Mouse (Mus musculus): ENCODE measurements around the gene Adamts6. TPM values are rescaled to one million over a fixed set of nuclear protein-coding genes. Genes with fewer than 3 reads are reported as not detected.

Adamts6 gene
- polyA plus RNA-seq, 1 experiment from 2014 or later: 4.8 TPM

DNA sequence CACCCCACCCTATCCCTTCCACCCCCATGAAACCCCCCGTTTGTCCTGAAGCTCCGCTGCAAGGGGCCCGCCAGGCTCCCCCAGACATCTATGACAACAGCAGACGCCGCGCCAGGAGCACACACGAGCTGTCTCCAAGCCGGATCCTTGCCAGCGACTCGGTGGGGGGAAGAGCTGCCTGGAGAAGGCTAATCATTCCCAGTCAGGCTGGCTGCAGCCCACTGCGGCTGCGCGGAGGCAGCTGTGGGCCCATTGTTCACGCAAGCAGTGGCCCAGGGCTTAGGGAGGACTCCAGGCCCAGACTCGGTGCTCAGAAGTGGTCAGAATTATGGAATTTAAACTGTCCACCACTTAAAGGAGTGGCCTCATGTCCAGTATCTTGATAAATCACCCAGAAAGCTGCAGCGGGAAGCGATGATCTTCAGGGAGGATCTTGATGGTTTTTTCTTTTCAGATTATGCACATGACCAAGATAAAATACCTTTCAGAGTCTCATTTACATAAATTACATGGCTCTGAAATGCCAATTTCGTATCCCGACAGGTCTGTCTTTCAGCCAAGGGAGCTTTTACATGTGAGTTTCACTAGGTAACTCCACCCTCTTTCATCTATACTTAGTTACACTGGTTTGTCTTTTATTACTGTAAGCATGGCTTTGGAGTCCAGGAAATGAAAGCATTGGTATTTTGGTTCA lies 230.8 kb downstream of the Adamts6 start:
- ATAC-seq (ENCODE audit: low FRiP score, low TSS enrichment): peak; percentile 94
- peak overlapping the region; percentile 43 for H3K4me2 ChIP-seq (replicated peaks; ENCODE audit: low read depth, low read length)
- H3K27ac ChIP-seq (ENCODE audit: low read depth, low read length): peak overlapping the region; percentile 84
- no peaks in the 10 kb centered on the region for H3K9me3 ChIP-seq (ENCODE audit: control insufficient read depth, low read length)
- H3K27me3 ChIP-seq (ENCODE audit: control insufficient read depth, insufficient read depth, low read length): no peaks in the 10 kb centered on the region
- peak overlapping the region; percentile 21 for H3K4me3 ChIP-seq (ENCODE audit: low read length)
- H3K36me3 ChIP-seq (ENCODE audit: control insufficient read depth, insufficient read depth, low read length): no peaks in the 10 kb centered on the region
- WGBS: 12% methylated on average over 19 of the region's 19 CpGs
- peak overlapping the region; percentile 53 for H3K9ac ChIP-seq (ENCODE audit: low read depth, low read length)
- H3K4me1 ChIP-seq (ENCODE audit: control insufficient read depth, insufficient read depth, low read length): peaks cover 16% of the 10 kb centered on the region; the same call in 1 of the 2 replicates

DNA sequence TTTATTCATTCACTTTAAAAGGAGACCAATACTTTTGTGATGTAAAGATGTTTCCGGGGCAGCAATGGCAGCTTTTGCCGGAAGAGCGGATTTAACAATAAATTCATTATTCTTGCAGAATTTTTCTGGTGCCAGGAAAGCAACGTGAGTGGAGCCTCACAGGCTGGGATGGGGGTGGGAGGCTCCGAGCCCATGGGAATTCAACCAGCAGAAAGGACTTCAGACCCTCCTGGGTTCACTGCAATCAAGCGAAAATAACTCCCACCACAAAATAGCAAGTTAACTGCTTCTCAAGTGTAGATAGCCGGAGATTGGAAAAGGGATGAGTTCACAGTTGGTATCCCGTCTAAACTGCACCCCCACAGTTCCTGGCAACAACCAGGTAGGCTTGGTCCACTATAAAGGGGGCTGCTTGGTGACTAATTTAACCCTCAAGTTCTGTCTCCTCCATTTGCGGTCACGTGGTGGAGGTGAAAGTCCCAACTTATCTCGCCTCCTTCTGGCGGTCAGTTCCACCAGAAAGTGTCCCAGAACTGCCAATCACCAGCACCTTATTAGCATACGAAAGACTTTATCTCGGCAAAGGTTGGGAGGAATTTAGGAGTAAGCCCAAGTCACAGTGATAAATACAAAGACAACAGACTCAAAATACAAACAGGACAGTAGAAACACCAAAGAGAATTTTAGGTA lies 231.5 kb downstream of the Adamts6 start:
- H3K4me2 ChIP-seq (replicated peaks; ENCODE audit: low read depth, low read length): no peak overlapping the region; the same call in 1 of the 2 replicates

DNA sequence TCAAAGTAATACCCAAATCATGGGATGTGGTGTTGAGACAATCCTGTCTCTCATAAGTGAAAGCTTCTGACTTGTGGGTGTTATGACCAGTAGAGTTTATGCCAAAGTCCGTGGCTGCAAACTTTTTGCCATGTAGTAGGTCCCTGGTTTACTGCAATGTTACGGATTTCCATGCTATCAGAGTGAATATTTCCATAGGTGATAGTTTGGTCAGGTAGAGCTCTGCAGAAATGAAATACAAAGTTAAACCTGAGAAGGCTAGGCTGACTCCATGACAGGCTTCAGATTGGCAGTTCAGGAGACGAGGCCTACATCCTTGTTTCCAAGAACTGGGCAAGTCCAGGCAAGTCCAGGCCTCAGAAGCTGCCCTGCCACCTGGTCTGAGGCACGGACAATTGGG lies 232.3 kb downstream of the Adamts6 start:
- Histone ChIP-seq H3K9ac (ENCODE audit: low read depth, low read length) (no peak overlapping the region), H3K4me2 (replicated peaks; ENCODE audit: low read depth, low read length) (no peak overlapping the region), H3K4me3 (ENCODE audit: low read length) (no peak overlapping the region), H3K9me3 (ENCODE audit: control insufficient read depth, low read length) (no peaks in the 10 kb centered on the region), H3K27me3 (ENCODE audit: control insufficient read depth, insufficient read depth, low read length) (no peaks in the 10 kb centered on the region), H3K36me3 (ENCODE audit: control insufficient read depth, insufficient read depth, low read length) (no peaks in the 10 kb centered on the region), H3K4me1 (ENCODE audit: control insufficient read depth, insufficient read depth, low read length) (peaks cover 16% of the 10 kb centered on the region; the same call in 1 of the 2 replicates), H3K27ac (ENCODE audit: low read depth, low read length) (no peak overlapping the region)
- ATAC-seq (ENCODE audit: low FRiP score, low TSS enrichment): no peak
- WGBS: 87% methylated on average over 4 of the region's 4 CpGs

More for the DNA sequence above, 231.5 kb downstream of the Adamts6 start:
- Histone ChIP-seq H3K9ac (ENCODE audit: low read depth, low read length) (no peak overlapping the region), H3K27me3 (ENCODE audit: control insufficient read depth, insufficient read depth, low read length) (no peaks in the 10 kb centered on the region), H3K4me3 (ENCODE audit: low read length) (no peak overlapping the region), H3K36me3 (ENCODE audit: control insufficient read depth, insufficient read depth, low read length) (no peaks in the 10 kb centered on the region), H3K4me1 (ENCODE audit: control insufficient read depth, insufficient read depth, low read length) (peaks cover 16% of the 10 kb centered on the region; the same call in 1 of the 2 replicates), H3K27ac (ENCODE audit: low read depth, low read length) (peak overlapping the region; percentile 84), H3K9me3 (ENCODE audit: control insufficient read depth, low read length) (no peaks in the 10 kb centered on the region)
- ATAC-seq (ENCODE audit: low FRiP score, low TSS enrichment): peak; percentile 30; the same call in 1 of the 2 replicates
- 55% methylated on average over 14 of the region's 14 CpGs for WGBS

DNA sequence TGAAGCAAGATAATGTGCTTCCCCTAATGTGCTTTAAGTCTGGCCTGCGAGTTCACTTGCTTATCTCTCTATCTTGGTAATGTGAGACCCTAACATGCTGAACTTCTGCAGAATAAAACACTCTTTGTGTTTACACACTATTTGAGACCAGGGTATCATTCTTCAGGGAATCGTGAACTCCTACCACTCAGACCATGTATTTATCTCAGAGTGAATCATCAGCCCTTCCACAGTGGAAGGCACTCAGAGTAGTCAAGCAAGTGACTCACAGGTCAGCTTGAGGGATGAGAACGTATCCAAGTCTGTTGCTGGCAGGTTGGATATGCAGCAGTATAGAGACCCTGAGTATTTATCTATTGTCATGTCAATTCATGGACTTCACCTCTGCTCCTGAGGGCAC lies 232.8 kb downstream of the Adamts6 start:
- no peak for ATAC-seq (ENCODE audit: low FRiP score, low TSS enrichment)
- Histone ChIP-seq H3K27me3 (ENCODE audit: control insufficient read depth, insufficient read depth, low read length) (no peaks in the 10 kb centered on the region), H3K27ac (ENCODE audit: low read depth, low read length) (no peak overlapping the region), H3K4me2 (replicated peaks; ENCODE audit: low read depth, low read length) (no peak overlapping the region), H3K4me1 (ENCODE audit: control insufficient read depth, insufficient read depth, low read length) (peaks cover 16% of the 10 kb centered on the region; the same call in 1 of the 2 replicates), H3K9ac (ENCODE audit: low read depth, low read length) (no peak overlapping the region), H3K36me3 (ENCODE audit: control insufficient read depth, insufficient read depth, low read length) (no peaks in the 10 kb centered on the region), H3K9me3 (ENCODE audit: control insufficient read depth, low read length) (no peaks in the 10 kb centered on the region), H3K4me3 (ENCODE audit: low read length) (no peak overlapping the region)
- 45% methylated on average over 3 of the region's 3 CpGs for WGBS

DNA sequence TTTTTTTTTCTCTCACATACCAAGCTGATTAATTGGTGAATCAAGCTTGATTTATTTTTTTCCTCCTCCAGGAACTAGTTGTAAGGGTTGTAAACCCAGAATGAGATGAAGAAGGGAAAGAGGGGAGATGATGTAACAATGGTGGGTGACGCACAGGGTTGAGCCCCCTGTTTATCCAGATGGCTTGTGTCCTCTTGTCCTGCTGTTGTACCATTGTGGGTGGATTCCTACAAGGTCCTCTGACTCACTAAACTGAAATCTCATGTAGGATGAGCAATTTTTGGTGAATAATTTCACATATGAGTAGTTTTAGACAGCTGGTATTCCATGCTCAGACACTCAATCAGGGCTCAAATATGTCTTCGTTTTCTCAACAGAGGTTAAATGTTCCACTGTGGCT lies 233.9 kb downstream of the Adamts6 start:
- H3K4me2 ChIP-seq (replicated peaks; ENCODE audit: low read depth, low read length): no peak overlapping the region
- 87% methylated on average over 2 of the region's 2 CpGs for WGBS
- ATAC-seq (ENCODE audit: low FRiP score, low TSS enrichment): no peak

DNA sequence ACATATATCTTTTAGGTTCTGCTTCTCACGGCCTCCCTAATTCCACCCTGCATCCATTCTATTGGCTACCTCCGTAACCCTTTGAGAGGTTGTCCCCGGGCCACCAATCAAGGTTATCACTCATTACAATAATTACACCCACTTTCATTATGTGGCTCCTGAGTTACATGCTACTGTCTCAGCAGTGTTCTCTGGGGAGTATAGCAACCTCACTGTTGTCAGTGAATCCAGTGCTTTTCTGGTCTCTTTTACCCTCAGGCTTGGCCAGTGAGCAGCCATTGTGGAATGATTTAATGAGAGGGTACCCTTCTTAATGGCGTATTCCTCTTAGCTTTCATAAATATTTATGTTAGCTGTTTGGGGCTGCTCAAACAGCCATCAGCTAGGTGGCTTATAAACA lies 238.0 kb downstream of the Adamts6 start:
- Histone ChIP-seq H3K27me3 (ENCODE audit: control insufficient read depth, insufficient read depth, low read length) (no peaks in the 10 kb centered on the region), H3K4me3 (ENCODE audit: low read length) (no peak overlapping the region), H3K4me2 (replicated peaks; ENCODE audit: low read depth, low read length) (no peak overlapping the region), H3K36me3 (ENCODE audit: control insufficient read depth, insufficient read depth, low read length) (no peaks in the 10 kb centered on the region), H3K27ac (ENCODE audit: low read depth, low read length) (no peak overlapping the region), H3K4me1 (ENCODE audit: control insufficient read depth, insufficient read depth, low read length) (no peaks in the 10 kb centered on the region), H3K9me3 (ENCODE audit: control insufficient read depth, low read length) (no peaks in the 10 kb centered on the region), H3K9ac (ENCODE audit: low read depth, low read length) (no peak overlapping the region)
- WGBS: 78% methylated on average over 4 of the region's 4 CpGs
- ATAC-seq (ENCODE audit: low FRiP score, low TSS enrichment): no peak

More for the DNA sequence above, 233.9 kb downstream of the Adamts6 start:
- H3K4me1 ChIP-seq (ENCODE audit: control insufficient read depth, insufficient read depth, low read length): peaks cover 13% of the 10 kb centered on the region; the same call in 1 of the 2 replicates
- H3K36me3 ChIP-seq (ENCODE audit: control insufficient read depth, insufficient read depth, low read length): no peaks in the 10 kb centered on the region
- H3K27me3 ChIP-seq (ENCODE audit: control insufficient read depth, insufficient read depth, low read length): no peaks in the 10 kb centered on the region
- H3K4me3 ChIP-seq (ENCODE audit: low read length): no peak overlapping the region
- no peak overlapping the region for H3K27ac ChIP-seq (ENCODE audit: low read depth, low read length)
- H3K9me3 ChIP-seq (ENCODE audit: control insufficient read depth, low read length): no peaks in the 10 kb centered on the region
- H3K9ac ChIP-seq (ENCODE audit: low read depth, low read length): no peak overlapping the region

DNA sequence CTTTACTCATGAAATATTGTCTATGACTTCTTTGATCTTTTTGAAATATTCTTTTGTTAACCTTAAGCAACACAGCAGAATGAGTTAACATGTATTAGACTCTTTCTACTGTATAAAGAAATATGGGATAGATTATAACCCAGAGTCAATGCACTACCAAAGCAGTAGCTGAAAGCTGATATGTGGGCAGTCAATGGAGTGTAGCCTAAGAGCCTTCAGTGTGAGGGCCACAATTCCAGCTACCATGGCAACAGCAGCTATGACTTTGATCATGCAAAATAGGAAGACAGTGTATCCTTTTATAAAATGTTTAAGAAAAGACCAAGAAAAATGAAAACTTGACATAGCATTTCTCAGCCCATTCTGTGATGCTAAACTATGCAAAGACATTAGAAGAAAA lies 241.6 kb downstream of the Adamts6 start:
- H3K27me3 ChIP-seq (ENCODE audit: control insufficient read depth, insufficient read depth, low read length): no peaks in the 10 kb centered on the region
- ATAC-seq (ENCODE audit: low FRiP score, low TSS enrichment): peak; percentile 75; the same call in 1 of the 2 replicates

DNA sequence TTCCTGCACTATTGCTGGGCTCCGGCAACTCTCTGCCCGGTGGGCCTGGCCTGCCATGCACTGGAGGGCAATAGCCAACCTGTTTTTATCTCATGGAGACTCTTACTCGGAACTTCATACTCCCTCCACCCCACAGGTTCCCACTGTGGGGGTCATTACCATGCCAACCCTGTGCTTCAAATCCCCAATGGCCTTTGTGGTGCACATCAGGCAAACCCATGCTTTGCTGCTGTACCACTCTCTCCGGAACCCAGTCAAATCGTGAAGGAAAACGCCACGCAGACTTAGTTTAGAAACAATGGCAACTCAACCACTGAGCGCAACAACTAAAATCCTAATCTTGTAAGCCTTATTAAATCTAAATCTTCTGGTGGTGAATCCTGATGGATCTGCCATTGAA lies 244.2 kb downstream of the Adamts6 start:
- Histone ChIP-seq H3K27ac (ENCODE audit: low read depth, low read length) (no peak overlapping the region), H3K27me3 (ENCODE audit: control insufficient read depth, insufficient read depth, low read length) (no peaks in the 10 kb centered on the region), H3K36me3 (ENCODE audit: control insufficient read depth, insufficient read depth, low read length) (no peaks in the 10 kb centered on the region), H3K4me3 (ENCODE audit: low read length) (no peak overlapping the region), H3K4me1 (ENCODE audit: control insufficient read depth, insufficient read depth, low read length) (no peaks in the 10 kb centered on the region), H3K9ac (ENCODE audit: low read depth, low read length) (no peak overlapping the region), H3K4me2 (replicated peaks; ENCODE audit: low read depth, low read length) (no peak overlapping the region), H3K9me3 (ENCODE audit: control insufficient read depth, low read length) (no peaks in the 10 kb centered on the region)
- ATAC-seq (ENCODE audit: low FRiP score, low TSS enrichment): no peak
- 94% methylated on average over 8 of the region's 8 CpGs for WGBS

More for the DNA sequence above, 241.6 kb downstream of the Adamts6 start:
- Histone ChIP-seq H3K27ac (ENCODE audit: low read depth, low read length) (no peak overlapping the region), H3K36me3 (ENCODE audit: control insufficient read depth, insufficient read depth, low read length) (no peaks in the 10 kb centered on the region), H3K4me1 (ENCODE audit: control insufficient read depth, insufficient read depth, low read length) (no peaks in the 10 kb centered on the region), H3K4me2 (replicated peaks; ENCODE audit: low read depth, low read length) (no peak overlapping the region), H3K9me3 (ENCODE audit: control insufficient read depth, low read length) (no peaks in the 10 kb centered on the region), H3K9ac (ENCODE audit: low read depth, low read length) (no peak overlapping the region), H3K4me3 (ENCODE audit: low read length) (no peak overlapping the region)

DNA sequence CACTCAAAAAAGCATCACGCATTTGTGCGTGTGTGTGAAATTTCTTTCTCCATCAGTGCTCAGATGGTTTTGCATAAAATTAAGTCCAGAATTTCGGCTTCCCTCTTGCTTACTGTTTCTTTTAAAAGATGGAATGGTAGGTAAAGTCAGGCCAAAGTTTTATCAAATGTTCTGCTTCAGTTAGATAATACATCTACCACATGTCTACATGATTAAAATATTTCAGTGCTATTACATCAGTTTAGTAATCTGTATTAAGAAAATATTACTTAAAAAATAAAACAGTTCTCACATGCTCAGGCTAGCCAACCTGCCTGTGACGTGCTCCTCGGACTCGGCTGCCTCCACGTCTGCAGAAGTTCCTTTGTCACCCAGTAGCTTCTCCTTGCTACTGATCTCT lies 245.1 kb downstream of the Adamts6 start:
- Histone ChIP-seq H3K27me3 (ENCODE audit: control insufficient read depth, insufficient read depth, low read length) (no peaks in the 10 kb centered on the region), H3K9me3 (ENCODE audit: control insufficient read depth, low read length) (no peaks in the 10 kb centered on the region), H3K4me2 (replicated peaks; ENCODE audit: low read depth, low read length) (no peak overlapping the region), H3K4me3 (ENCODE audit: low read length) (no peak overlapping the region), H3K9ac (ENCODE audit: low read depth, low read length) (no peak overlapping the region), H3K27ac (ENCODE audit: low read depth, low read length) (no peak overlapping the region), H3K4me1 (ENCODE audit: control insufficient read depth, insufficient read depth, low read length) (no peaks in the 10 kb centered on the region), H3K36me3 (ENCODE audit: control insufficient read depth, insufficient read depth, low read length) (no peaks in the 10 kb centered on the region)
- WGBS: 96% methylated on average over 7 of the region's 7 CpGs
- ATAC-seq (ENCODE audit: low FRiP score, low TSS enrichment): no peak

All from kidney, embryonic 14.5 days (tissue).